Mouse (Mus musculus): ENCODE results near the gene Slc15a5.
A peak's percentile ranks its signal among the peaks of the same experiment; 100 is the strongest.

DNA sequence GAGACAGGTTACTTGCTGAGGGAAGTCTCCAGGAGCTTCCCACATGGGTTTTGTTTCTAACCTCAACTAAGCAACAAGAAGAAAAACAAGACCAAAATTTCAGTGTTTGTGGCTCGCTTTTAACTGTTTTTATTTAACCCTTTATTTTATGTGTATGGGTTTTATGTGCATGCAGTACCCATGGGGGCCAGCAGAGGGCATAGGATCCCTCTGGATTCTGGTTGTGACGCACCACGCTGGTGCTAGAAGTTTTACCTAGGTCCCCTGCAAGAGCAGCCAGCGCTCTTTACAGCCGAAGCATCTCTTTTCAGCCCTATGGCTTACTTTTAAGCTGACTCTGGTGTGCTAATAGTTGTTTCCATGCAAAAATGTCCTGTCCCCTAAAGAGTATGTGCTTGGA is 42.1 kb downstream of the Slc15a5 start:
- TF ChIP-seq CTCF (IDR thresholded peaks at IDR 0.05) = peak; percentile 59
- no peak for TF ChIP-seq POLR2A (IDR thresholded peaks at IDR 0.05; ENCODE audit: insufficient read depth, low read depth, low read length)
- no peak for TF ChIP-seq EP300 (IDR thresholded peaks at IDR 0.05; ENCODE audit: insufficient read depth, low read depth, low read length)
